Mouse (Mus musculus) kidney, adult 9 months (tissue): ENCODE data around the gene Snx6.
"Not testable (repeated sequence)": the region's sequence is repeated elsewhere in the genome, so short reads cannot be mapped to it uniquely, and the experiment has no call there.

Experiments used
- DNase-seq: peaks from one replicate; pipeline ENCODE4 v3.0.0; 2022

Gene Snx6

GRCm38 (mm10) chr12:54796516-54797195, 1.2 kb upstream of the Snx6 start:
- DNase-seq = no peak

GRCm38 (mm10) chr12:54794392-54794791, 1.1 kb downstream of the Snx6 start:
- peak; percentile 54 for DNase-seq

- DNase-seq = no peak
Measured at GRCm38 (mm10) chr12:54791465-54791864, 4.0 kb downstream of the Snx6 start.

- DNase-seq = peak; percentile 74
Measured at GRCm38 (mm10) chr12:54789346-54790143, 6.0 kb downstream of the Snx6 start.

- DNase-seq = no peak
Measured at GRCm38 (mm10) chr12:54763624-54764023, 31.9 kb downstream of the Snx6 start.

- no peak for DNase-seq
Measured at GRCm38 (mm10) chr12:54760676-54761075, 34.8 kb downstream of the Snx6 start.

- DNase-seq = no peak
Measured at GRCm38 (mm10) chr12:54758846-54759245, 36.7 kb downstream of the Snx6 start.

GRCm38 (mm10) chr12:54748647-54749046, 46.9 kb downstream of the Snx6 start:
- no peak for DNase-seq

- peak; percentile 52 for DNase-seq
Measured at GRCm38 (mm10) chr12:54738661-54739243, 56.8 kb downstream of the Snx6 start.

- DNase-seq = not testable (repeated sequence)
Measured at GRCm38 (mm10) chr12:54737891-54738660, 57.4 kb downstream of the Snx6 start.

GRCm38 (mm10) chr12:54734307-54735131, 61.0 kb downstream of the Snx6 start:
- peak; percentile 46 for DNase-seq

GRCm38 (mm10) chr12:54729140-54730059, 66.1 kb downstream of the Snx6 start:
- DNase-seq = not testable (repeated sequence)

GRCm38 (mm10) chr12:54718871-54719786, 76.4 kb downstream of the Snx6 start:
- DNase-seq = not testable (repeated sequence)

- DNase-seq = not testable (repeated sequence)
Measured at GRCm38 (mm10) chr12:54717516-54717915, 78.0 kb downstream of the Snx6 start.

GRCm38 (mm10) chr12:54713822-54714626, 81.5 kb downstream of the Snx6 start:
- peak; percentile 75 for DNase-seq

GRCm38 (mm10) chr12:54710494-54710879, 85.0 kb downstream of the Snx6 start:
- peak; percentile 52 for DNase-seq

GRCm38 (mm10) chr12:54709691-54710493, 85.6 kb downstream of the Snx6 start:
- peak; percentile 24 for DNase-seq

- DNase-seq = no peak
Measured at GRCm38 (mm10) chr12:54699394-54699793, 96.1 kb downstream of the Snx6 start.
